Mouse (Mus musculus): Measurements from ENCODE around the gene Slco2a1. TPM values are rescaled to one million over a fixed set of nuclear protein-coding genes. Genes with fewer than 3 reads are reported as not detected.

Gene Slco2a1
- polyA plus RNA-seq, 2 experiments = 5.1 to 7.2 TPM

- 79% methylated on average over 4 of the region's 4 CpGs for WGBS
- TF ChIP-seq POLR2A (IDR thresholded peaks at IDR 0.05; ENCODE audit: borderline replicate concordance, extremely low read depth, insufficient read depth, insufficient read length) = no peak
Observed at GRCm38 (mm10) chr9:103024116-103024515, 35.6 kb downstream of the Slco2a1 start.

GRCm38 (mm10) chr9:103027150-103027889 lies 38.8 kb downstream of the Slco2a1 start:
- no peaks in the 10 kb centered on the region for H3K4me1 ChIP-seq (ENCODE audit: control insufficient read depth, insufficient read depth, low read length)
- ATAC-seq (ENCODE audit: low FRiP score, low read depth) (no peak), DNase-seq (ENCODE audit: low spot score) (no peak)
- H3K27ac ChIP-seq (replicated peaks; ENCODE audit: low read depth, low read length) = no peak overlapping the region
- H3K4me2 ChIP-seq (replicated peaks; ENCODE audit: low read depth, low read length, severe bottlenecking) = no peak overlapping the region
- H3K9me3 ChIP-seq (ENCODE audit: control insufficient read depth, low read length) = no peaks in the 10 kb centered on the region
- whole genome bisulfite sequencing = 64% methylated on average over 11 of the region's 11 CpGs
- TF ChIP-seq POLR2A (IDR thresholded peaks at IDR 0.05; ENCODE audit: borderline replicate concordance, extremely low read depth, insufficient read depth, insufficient read length) = no peak
- H3K9ac ChIP-seq (ENCODE audit: low read depth, low read length, severe bottlenecking) = no peak overlapping the region
- no peaks in the 10 kb centered on the region for H3K27me3 ChIP-seq (ENCODE audit: control insufficient read depth, insufficient read depth, low read length)
- H3K4me3 ChIP-seq (replicated peaks; ENCODE audit: low read length) = no peak overlapping the region
- H3K36me3 ChIP-seq (ENCODE audit: control insufficient read depth, insufficient read depth, low read length) = no peaks in the 10 kb centered on the region

More at GRCm38 (mm10) chr9:103024116-103024515, 35.6 kb downstream of the Slco2a1 start:
- H3K27ac ChIP-seq (replicated peaks; ENCODE audit: low read depth, low read length) = no peak overlapping the region
- no peak overlapping the region for H3K4me2 ChIP-seq (replicated peaks; ENCODE audit: low read depth, low read length, severe bottlenecking)
- no peaks in the 10 kb centered on the region for H3K9me3 ChIP-seq (ENCODE audit: control insufficient read depth, low read length)
- ATAC-seq (ENCODE audit: low FRiP score, low read depth) (no peak), DNase-seq (ENCODE audit: low spot score) (no peak)
- no peak overlapping the region for H3K4me3 ChIP-seq (replicated peaks; ENCODE audit: low read length)
- no peaks in the 10 kb centered on the region for H3K36me3 ChIP-seq (ENCODE audit: control insufficient read depth, insufficient read depth, low read length)
- no peaks in the 10 kb centered on the region for H3K4me1 ChIP-seq (ENCODE audit: control insufficient read depth, insufficient read depth, low read length)
- H3K27me3 ChIP-seq (ENCODE audit: control insufficient read depth, insufficient read depth, low read length) = no peaks in the 10 kb centered on the region
- no peak overlapping the region for H3K9ac ChIP-seq (ENCODE audit: low read depth, low read length, severe bottlenecking)

- H3K4me1 ChIP-seq (ENCODE audit: control insufficient read depth, insufficient read depth, low read length) = no peaks in the 10 kb centered on the region
- 63% methylated on average over 8 of the region's 8 CpGs for WGBS
- no peak for ATAC-seq (ENCODE audit: low FRiP score, low read depth)
- H3K27me3 ChIP-seq (ENCODE audit: control insufficient read depth, insufficient read depth, low read length) = no peaks in the 10 kb centered on the region
- no peak overlapping the region for H3K9ac ChIP-seq (ENCODE audit: low read depth, low read length, severe bottlenecking)
- H3K4me2 ChIP-seq (replicated peaks; ENCODE audit: low read depth, low read length, severe bottlenecking) = no peak overlapping the region
- no peak for TF ChIP-seq POLR2A (IDR thresholded peaks at IDR 0.05; ENCODE audit: borderline replicate concordance, extremely low read depth, insufficient read depth, insufficient read length)
- H3K9me3 ChIP-seq (ENCODE audit: control insufficient read depth, low read length) = no peaks in the 10 kb centered on the region
- H3K36me3 ChIP-seq (ENCODE audit: control insufficient read depth, insufficient read depth, low read length) = no peaks in the 10 kb centered on the region
- DNase-seq (ENCODE audit: low spot score) = no peak
- no peak overlapping the region for H3K27ac ChIP-seq (replicated peaks; ENCODE audit: low read depth, low read length)
- H3K4me3 ChIP-seq (replicated peaks; ENCODE audit: low read length) = no peak overlapping the region
Observed at GRCm38 (mm10) chr9:103029012-103029411, 40.5 kb downstream of the Slco2a1 start.

GRCm38 (mm10) chr9:103030041-103030440 lies 41.5 kb downstream of the Slco2a1 start:
- H3K9me3 ChIP-seq (ENCODE audit: control insufficient read depth, low read length) = no peaks in the 10 kb centered on the region
- H3K27me3 ChIP-seq (ENCODE audit: control insufficient read depth, insufficient read depth, low read length) = no peaks in the 10 kb centered on the region
- WGBS = 72% methylated on average over 2 of the region's 2 CpGs
- ATAC-seq (ENCODE audit: low FRiP score, low read depth) = no peak
- no peak overlapping the region for H3K27ac ChIP-seq (replicated peaks; ENCODE audit: low read depth, low read length)
- no peak overlapping the region for H3K4me2 ChIP-seq (replicated peaks; ENCODE audit: low read depth, low read length, severe bottlenecking)
- TF ChIP-seq POLR2A (IDR thresholded peaks at IDR 0.05; ENCODE audit: borderline replicate concordance, extremely low read depth, insufficient read depth, insufficient read length) = no peak
- no peak overlapping the region for H3K9ac ChIP-seq (ENCODE audit: low read depth, low read length, severe bottlenecking)
- no peak for DNase-seq (ENCODE audit: low spot score)
- no peaks in the 10 kb centered on the region for H3K36me3 ChIP-seq (ENCODE audit: control insufficient read depth, insufficient read depth, low read length)
- no peaks in the 10 kb centered on the region for H3K4me1 ChIP-seq (ENCODE audit: control insufficient read depth, insufficient read depth, low read length)
- no peak overlapping the region for H3K4me3 ChIP-seq (replicated peaks; ENCODE audit: low read length)

GRCm38 (mm10) chr9:103031211-103031610 lies 42.7 kb downstream of the Slco2a1 start:
- DNase-seq (ENCODE audit: low spot score) = no peak
- TF ChIP-seq POLR2A (IDR thresholded peaks at IDR 0.05; ENCODE audit: borderline replicate concordance, extremely low read depth, insufficient read depth, insufficient read length) = no peak
- Histone ChIP-seq H3K27me3 (ENCODE audit: control insufficient read depth, insufficient read depth, low read length) (no peaks in the 10 kb centered on the region), H3K9ac (ENCODE audit: low read depth, low read length, severe bottlenecking) (no peak overlapping the region), H3K4me1 (ENCODE audit: control insufficient read depth, insufficient read depth, low read length) (no peaks in the 10 kb centered on the region), H3K9me3 (ENCODE audit: control insufficient read depth, low read length) (no peaks in the 10 kb centered on the region), H3K4me3 (replicated peaks; ENCODE audit: low read length) (no peak overlapping the region), H3K4me2 (replicated peaks; ENCODE audit: low read depth, low read length, severe bottlenecking) (no peak overlapping the region), H3K36me3 (ENCODE audit: control insufficient read depth, insufficient read depth, low read length) (no peaks in the 10 kb centered on the region), H3K27ac (replicated peaks; ENCODE audit: low read depth, low read length) (no peak overlapping the region)
- WGBS = 86% methylated on average over 5 of the region's 5 CpGs
- ATAC-seq (ENCODE audit: low FRiP score, low read depth) = no peak
